In the genomic region with DNA sequence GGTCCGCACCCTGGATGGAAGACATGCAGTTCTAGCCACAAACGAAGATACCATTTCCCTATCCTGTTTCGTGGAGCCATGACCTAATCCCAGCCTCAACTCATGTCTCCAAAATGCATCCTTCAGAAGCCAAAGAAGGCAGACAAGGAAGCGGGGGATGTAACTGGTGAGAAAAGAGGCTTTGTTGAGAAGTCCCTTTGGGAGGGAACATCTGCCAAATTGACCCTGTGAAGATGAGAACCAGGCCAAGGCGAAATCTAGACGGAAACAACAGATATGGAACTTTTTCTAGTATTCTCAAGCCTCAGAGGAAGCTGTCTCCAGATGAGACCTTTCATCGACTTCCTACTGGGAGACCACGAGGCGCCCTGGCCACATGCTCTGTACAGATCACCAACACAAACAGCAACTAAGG, we compare ENCODE assay signal across 30 mouse cellular contexts.
DNase-seq lines count a peak whose midpoint lies in the region; ATAC-seq and TF ChIP-seq lines count a peak whose summit lies in the region.
"Had no signal": no experiment of that assay in that cellular context is flagged by ENCODE, and none has a peak within 500 bp of the region (broad histone marks: within the 10 kb centered on the region; RNA-seq: fewer than 3 reads in every experiment).

No protein-coding gene starts in this region.

- no peaks in the 10 kb centered on the region for H3K36me3 ChIP-seq in heart, embryonic 12.5 days
- H3K36me3 ChIP-seq in heart, postnatal 0 days (replicated peaks; ENCODE audit: control insufficient read depth, insufficient read depth, low read length): no peaks in the 10 kb centered on the region
- H3K36me3 ChIP-seq in lung, postnatal 0 days (ENCODE audit: insufficient read depth, low read length): no peaks in the 10 kb centered on the region
- no peaks in the 10 kb centered on the region for H3K36me3 ChIP-seq in hindbrain, embryonic 11.5 days (ENCODE audit: control insufficient read depth, insufficient read depth, low read length)
- H3K36me3 ChIP-seq: embryonic facial prominence, embryonic 10.5 days; embryonic facial prominence, embryonic 15.5 days; intestine, embryonic 15.5 days; limb, embryonic 13.5 days; liver, embryonic 12.5 days; midbrain, embryonic 10.5 days; midbrain, embryonic 15.5 days; neural tube, embryonic 15.5 days had no signal

- no peak; the same call in 1 of the 2 replicates for TF ChIP-seq EP300 in heart, postnatal 0 days (IDR thresholded peaks at IDR 0.05; ENCODE audit: low read depth)
- no peak for TF ChIP-seq EP300 in lung, postnatal 0 days (IDR thresholded peaks at IDR 0.05)

- whole genome bisulfite sequencing in heart, embryonic 12.5 days: 35% methylated on average over 9 of the region's 9 CpGs
- WGBS in heart, postnatal 0 days: 43% methylated on average over 9 of the region's 9 CpGs
- WGBS in lung, postnatal 0 days: 72% methylated on average over 9 of the region's 9 CpGs
- 91% methylated on average over 9 of the region's 9 CpGs for WGBS in hindbrain, embryonic 11.5 days

- H3K9ac ChIP-seq in heart, embryonic 12.5 days: no peak overlapping the region
- no peak overlapping the region for H3K9ac ChIP-seq in heart, postnatal 0 days (replicated peaks; ENCODE audit: low read depth, low read length)
- no peak overlapping the region for H3K9ac ChIP-seq in lung, postnatal 0 days (replicated peaks; ENCODE audit: low read depth)
- no peak overlapping the region for H3K9ac ChIP-seq in hindbrain, embryonic 11.5 days (ENCODE audit: low read depth, low read length)
- H3K9ac ChIP-seq: embryonic facial prominence, embryonic 15.5 days; intestine, embryonic 15.5 days; limb, embryonic 13.5 days; liver, embryonic 12.5 days; midbrain, embryonic 15.5 days; neural tube, embryonic 15.5 days had no signal

- no peak overlapping the region for H3K4me3 ChIP-seq in heart, embryonic 12.5 days
- no peak overlapping the region for H3K4me3 ChIP-seq in heart, postnatal 0 days (ENCODE audit: low read depth, low read length)
- no peak overlapping the region for H3K4me3 ChIP-seq in lung, postnatal 0 days (ENCODE audit: low read depth, low read length)
- no peak overlapping the region for H3K4me3 ChIP-seq in hindbrain, embryonic 11.5 days (ENCODE audit: low read depth, low read length)
- H3K4me3 ChIP-seq: embryonic facial prominence, embryonic 10.5 days; embryonic facial prominence, embryonic 15.5 days; intestine, embryonic 15.5 days; limb, embryonic 13.5 days; liver, embryonic 12.5 days; midbrain, embryonic 10.5 days; midbrain, embryonic 15.5 days; neural tube, embryonic 15.5 days had no signal

- H3K9me3 ChIP-seq in heart, embryonic 12.5 days (replicated peaks): no peaks in the 10 kb centered on the region
- no peaks in the 10 kb centered on the region for H3K9me3 ChIP-seq in heart, postnatal 0 days (replicated peaks; ENCODE audit: control insufficient read depth, low read length)
- H3K9me3 ChIP-seq in lung, postnatal 0 days (ENCODE audit: low read length): no peaks in the 10 kb centered on the region
- no peaks in the 10 kb centered on the region for H3K9me3 ChIP-seq in hindbrain, embryonic 11.5 days (ENCODE audit: control insufficient read depth, low read length)
- H3K9me3 ChIP-seq: embryonic facial prominence, embryonic 10.5 days; embryonic facial prominence, embryonic 15.5 days; intestine, embryonic 15.5 days; limb, embryonic 13.5 days; liver, embryonic 12.5 days; midbrain, embryonic 10.5 days; midbrain, embryonic 15.5 days; neural tube, embryonic 15.5 days had no signal

- no peaks in the 10 kb centered on the region for H3K27me3 ChIP-seq in heart, embryonic 12.5 days (replicated peaks)
- H3K27me3 ChIP-seq in heart, postnatal 0 days (ENCODE audit: control insufficient read depth, insufficient read depth, low read length): no peaks in the 10 kb centered on the region
- H3K27me3 ChIP-seq in lung, postnatal 0 days (replicated peaks; ENCODE audit: insufficient read depth, low read length): no peaks in the 10 kb centered on the region
- no peaks in the 10 kb centered on the region for H3K27me3 ChIP-seq in hindbrain, embryonic 11.5 days (ENCODE audit: control insufficient read depth, insufficient read depth, low read length)
- H3K27me3 ChIP-seq: embryonic facial prominence, embryonic 15.5 days; intestine, embryonic 15.5 days; limb, embryonic 13.5 days; liver, embryonic 12.5 days; midbrain, embryonic 15.5 days; neural tube, embryonic 15.5 days had no signal

- DNase-seq in heart, adult 8-10 months (ENCODE audit: low spot score): peak; percentile 81
- DNase-seq in heart, postnatal 0 days (ENCODE audit: low spot score): peak; percentile 56
- peak; percentile 61 for DNase-seq in heart, postnatal 4 days
- no peak for DNase-seq in lung, postnatal 0 days (ENCODE audit: low spot score)
- DNase-seq in hindbrain, embryonic 11.5 days (ENCODE audit: low spot score): no peak
- DNase-seq in lung, postnatal 25 days (ENCODE audit: low spot score): no peak
- DNase-seq: adrenal gland, adult 8-10 months; B cell, adult 2 months; cerebellum, adult 2 months; cerebellum, postnatal 14 days; gastrocnemius, postnatal 25 days; kidney, adult 2 months; kidney, postnatal 4 days; lung, adult 18-20 months; lung, postnatal 14 days; retina, postnatal 1 day; right cerebral cortex, postnatal 25 days; spleen, adult 18-20 months; thymus, postnatal 14 days had no signal

- no peak overlapping the region for H3K27ac ChIP-seq in heart, embryonic 12.5 days (ENCODE audit: poor library complexity, severe bottlenecking)
- H3K27ac ChIP-seq in heart, postnatal 0 days (ENCODE audit: low read depth): no peak overlapping the region
- no peak overlapping the region for H3K27ac ChIP-seq in lung, postnatal 0 days (ENCODE audit: low read length)
- no peak overlapping the region for H3K27ac ChIP-seq in hindbrain, embryonic 11.5 days (ENCODE audit: low read depth, low read length)
- H3K27ac ChIP-seq: embryonic facial prominence, embryonic 10.5 days; embryonic facial prominence, embryonic 15.5 days; hindbrain, postnatal 0 days; intestine, embryonic 15.5 days; limb, embryonic 13.5 days; liver, embryonic 12.5 days; midbrain, embryonic 10.5 days; midbrain, embryonic 15.5 days; neural tube, embryonic 15.5 days had no signal

- peak; percentile 66 for ATAC-seq in heart, embryonic 12.5 days (ENCODE audit: insufficient number of reproducible peaks, low FRiP score)
- peak; percentile 85 for ATAC-seq in heart, postnatal 0 days (ENCODE audit: insufficient read depth, low read depth)
- no peak for ATAC-seq in lung, postnatal 0 days
- ATAC-seq in hindbrain, embryonic 11.5 days (ENCODE audit: low FRiP score): no peak
- ATAC-seq: forebrain, embryonic 14.5 days; hindbrain, postnatal 0 days; intestine, embryonic 15.5 days; liver, embryonic 12.5 days; midbrain, embryonic 15.5 days had no signal

- no peak for TF ChIP-seq CTCF in heart, postnatal 0 days (IDR thresholded peaks at IDR 0.05; ENCODE audit: low read depth)
- no peak for TF ChIP-seq CTCF in lung, postnatal 0 days (IDR thresholded peaks at IDR 0.05)

- H3K4me2 ChIP-seq in heart, embryonic 12.5 days: no peak overlapping the region
- no peak overlapping the region for H3K4me2 ChIP-seq in heart, postnatal 0 days (ENCODE audit: low read depth, low read length)
- no peak overlapping the region for H3K4me2 ChIP-seq in lung, postnatal 0 days (replicated peaks; ENCODE audit: low read depth, low read length)
- no peak overlapping the region for H3K4me2 ChIP-seq in hindbrain, embryonic 11.5 days (replicated peaks; ENCODE audit: low read depth, low read length)
- H3K4me2 ChIP-seq: embryonic facial prominence, embryonic 15.5 days; intestine, embryonic 15.5 days; limb, embryonic 13.5 days; liver, embryonic 12.5 days; midbrain, embryonic 15.5 days; neural tube, embryonic 15.5 days had no signal

- H3K4me1 ChIP-seq in heart, embryonic 12.5 days (replicated peaks): peaks cover 24% of the 10 kb centered on the region
- H3K4me1 ChIP-seq in heart, postnatal 0 days (ENCODE audit: control insufficient read depth, insufficient read depth): no peaks in the 10 kb centered on the region; the same call in 1 of the 2 replicates
- H3K4me1 ChIP-seq in lung, postnatal 0 days (ENCODE audit: insufficient read depth, low read depth, low read length): 0 out of 2 replicates have a peak, but pooled peaks cover 8% of the 10 kb centered on the region
- H3K4me1 ChIP-seq in hindbrain, embryonic 11.5 days (replicated peaks; ENCODE audit: control insufficient read depth, insufficient read depth, low read length): no peaks in the 10 kb centered on the region
- H3K4me1 ChIP-seq: embryonic facial prominence, embryonic 15.5 days; intestine, embryonic 15.5 days; limb, embryonic 13.5 days; midbrain, embryonic 15.5 days; neural tube, embryonic 15.5 days had no signal

Comparison
In these comparisons a context has a peak if more than half of its experiments do, and no peak if none do; other contexts are left out.
1. DNase-seq: peak in heart, adult 8-10 months (single experiment), heart, postnatal 0 days (single experiment) and heart, postnatal 4 days (single experiment); none in lung, postnatal 0 days (single experiment), hindbrain, embryonic 11.5 days (single experiment) and lung, postnatal 25 days (single experiment).
2. ATAC-seq: peak in heart, embryonic 12.5 days (single experiment) and heart, postnatal 0 days (single experiment); none in lung, postnatal 0 days (single experiment) and hindbrain, embryonic 11.5 days (single experiment).